Mouse (Mus musculus) liver, postnatal 0 days (tissue): Measurements from ENCODE around the gene Duoxa1. TPM values are rescaled to one million over a fixed set of nuclear protein-coding genes. Genes with fewer than 3 reads are reported as not detected.

Experiments
- ATAC-seq: fragments of 200-750 bp; cut with Nextera tagmentation; 2 replicates; pipeline ENCODE4 v1.8.0; 2017; ENCODE audit warnings: mild to moderate bottlenecking, moderate library complexity
- DNase-seq: peaks from one replicate; pipeline ENCODE4 v3.0.0-alpha.2; 2016
- H3K27ac ChIP-seq: fragments of 300-500 bp; sonication (generic); 2 replicates; pipeline ENCODE4 v1.5.1; 2014; ENCODE audit warnings: antibody characterized with exemption, moderate library complexity, mild to moderate bottlenecking, low read depth
- H3K27me3 ChIP-seq: fragments of 300-500 bp; sonication (generic); 2 replicates; pipeline ENCODE4 v1.6.1; 2014; ENCODE audit warnings: low read length, control low read depth, mixed read lengths; ENCODE audit not compliant: insufficient read depth
- H3K36me3 ChIP-seq: fragments of 300-500 bp; sonication (generic); replicated peaks from 2 replicates; pipeline ENCODE4 v1.6.1; 2014; ENCODE audit warnings: mild to moderate bottlenecking, control low read depth, low read length, moderate library complexity, mixed read lengths; ENCODE audit not compliant: insufficient read depth
- H3K4me1 ChIP-seq: fragments of 300-500 bp; sonication (generic); 2 replicates; pipeline ENCODE4 v1.6.1; 2014; ENCODE audit warnings: antibody characterized with exemption, mild to moderate bottlenecking, control low read depth; ENCODE audit not compliant: insufficient read depth
- H3K4me2 ChIP-seq: fragments of 300-500 bp; sonication (generic); 2 replicates; pipeline ENCODE4 v1.6.1; 2014; ENCODE audit warnings: low read depth, mild to moderate bottlenecking, low read length, moderate library complexity, mixed read lengths
- H3K4me3 ChIP-seq: fragments of 300-500 bp; sonication (generic); 2 replicates; pipeline ENCODE4 v1.5.1; 2014; ENCODE audit warnings: low read depth, low read length
- H3K9ac ChIP-seq: fragments of 300-500 bp; sonication (generic); replicated peaks from 2 replicates; pipeline ENCODE4 v1.6.1; 2014; ENCODE audit warnings: mild to moderate bottlenecking, moderate library complexity
- H3K9me3 ChIP-seq: fragments of 300-500 bp; sonication (generic); 2 replicates; pipeline ENCODE4 v1.6.1; 2016; ENCODE audit warnings: mild to moderate bottlenecking, control low read depth, low read length, mixed read lengths
- CTCF ChIP-seq: sonication (generic); IDR thresholded peaks from 2 replicates; pipeline ENCODE4 v1.5.1; 2016; ENCODE audit warnings: antibody characterized with exemption, low read depth
- EP300 ChIP-seq: IDR thresholded peaks from 2 replicates; pipeline ENCODE4 v1.6.1; 2016; ENCODE audit warnings: antibody characterized with exemption, low read depth, mild to moderate bottlenecking
- WGBS: fragments of 180-500 bp; shearing (Covaris S2); extraction: QIAGEN DNeasy Blood & Tissue Kit; methylation state at CpG from one replicate; pipeline ENCODE4 v1.1.7; 2014; ENCODE audit not compliant: insufficient replicate concordance; 5-methylcytosine and 5-hydroxymethylcytosine counted together
- polyA plus RNA-seq: library from polyadenylated mRNA; unstranded; fragments of >200 nt; fragmentation: Nextera tagmentation; extraction: Ambion mirVana; gene quantifications from 2 replicates; pipeline ENCODE4 v1.2.1, GENCODE M21; 2015

Gene Duoxa1
- polyA plus RNA-seq, 1 experiment from 2014 or later = not detected

- peaks cover 58% of the 10 kb centered on the region for H3K27me3 ChIP-seq
- H3K4me1 ChIP-seq = no peaks in the 10 kb centered on the region; the same call in 1 of the 2 replicates
- TF ChIP-seq EP300 = no peak
- peak; percentile 18; the same call in 1 of the 2 replicates for TF ChIP-seq CTCF
- H3K27ac ChIP-seq = no peak overlapping the region
- DNase-seq = no peak
- no peak overlapping the region for H3K9ac ChIP-seq
- WGBS = 4% methylated on average over 7 of the region's 7 CpGs
- H3K4me2 ChIP-seq = no peak overlapping the region
- no peaks in the 10 kb centered on the region for H3K36me3 ChIP-seq
- H3K4me3 ChIP-seq = no peak overlapping the region
- no peaks in the 10 kb centered on the region for H3K9me3 ChIP-seq
- no peak for ATAC-seq
These were observed 18.6 kb downstream of the Duoxa1 start for GRCm38 (mm10) chr2:122294916-122295315.

DNA sequence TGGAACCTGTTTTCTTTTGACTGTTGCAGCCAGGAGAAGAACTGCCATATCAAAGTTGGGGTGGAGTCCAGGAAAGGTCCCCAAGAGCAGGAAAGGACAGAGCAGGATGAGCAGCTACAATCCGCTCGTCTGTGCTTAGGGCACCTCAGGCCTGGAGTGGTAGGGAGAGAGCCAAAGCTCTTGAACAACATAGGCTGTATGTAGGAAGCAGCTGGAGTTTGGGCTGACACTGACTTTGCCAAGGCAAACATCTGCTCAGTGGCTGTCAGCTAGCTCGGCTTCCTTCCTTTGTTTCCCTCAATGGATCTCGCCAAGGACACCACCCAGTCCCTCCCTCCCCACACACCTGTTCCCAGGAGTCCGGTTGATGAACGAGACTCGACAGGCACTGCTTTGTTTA is 27.4 kb downstream of the Duoxa1 start:
- H3K4me1 ChIP-seq = no peaks in the 10 kb centered on the region; the same call in 1 of the 2 replicates
- DNase-seq (no peak), ATAC-seq (no peak)
- WGBS = 47% methylated on average over 7 of the region's 7 CpGs
- H3K27ac ChIP-seq = no peak overlapping the region
- H3K9ac ChIP-seq = no peak overlapping the region
- no peak overlapping the region for H3K4me2 ChIP-seq
- no peaks in the 10 kb centered on the region for H3K9me3 ChIP-seq
- TF ChIP-seq EP300 (no peak), CTCF (no peak)
- H3K27me3 ChIP-seq = 0 out of 2 replicates have a peak, but pooled peaks cover 3% of the 10 kb centered on the region
- H3K4me3 ChIP-seq = no peak overlapping the region
- H3K36me3 ChIP-seq = no peaks in the 10 kb centered on the region

GRCm38 (mm10) chr2:122284091-122284490 is 29.4 kb downstream of the Duoxa1 start:
- Histone ChIP-seq H3K9me3 (no peaks in the 10 kb centered on the region), H3K4me3 (no peak overlapping the region), H3K4me2 (no peak overlapping the region), H3K4me1 (peaks cover 3% of the 10 kb centered on the region; the same call in 1 of the 2 replicates), H3K9ac (no peak overlapping the region), H3K36me3 (no peaks in the 10 kb centered on the region), H3K27me3 (0 out of 2 replicates have a peak, but pooled peaks cover 3% of the 10 kb centered on the region), H3K27ac (no peak overlapping the region)
- ATAC-seq (peak; percentile 50), DNase-seq (no peak)
- TF ChIP-seq EP300 (no peak), CTCF (no peak)
- WGBS = 67% methylated on average over 9 of the region's 9 CpGs

- Histone ChIP-seq H3K4me2 (no peak overlapping the region), H3K9ac (no peak overlapping the region), H3K4me1 (peaks cover 8% of the 10 kb centered on the region; the same call in 1 of the 2 replicates), H3K27ac (peak overlapping the region; percentile 44; the same call in 1 of the 2 replicates), H3K9me3 (no peaks in the 10 kb centered on the region), H3K36me3 (no peaks in the 10 kb centered on the region), H3K4me3 (no peak overlapping the region), H3K27me3 (no peaks in the 10 kb centered on the region)
- 66% methylated on average over 3 of the region's 3 CpGs for WGBS
- TF ChIP-seq EP300 (peak; percentile 32; the same call in 1 of the 2 replicates), CTCF (no peak)
- no peak for DNase-seq
- ATAC-seq = peak; percentile 90
These were observed 34.8 kb downstream of the Duoxa1 start for GRCm38 (mm10) chr2:122278769-122279168.

- WGBS = 79% methylated on average over 7 of the region's 7 CpGs
- Histone ChIP-seq H3K36me3 (peaks cover 16% of the 10 kb centered on the region; the same call in 1 of the 2 replicates), H3K4me2 (no peak overlapping the region), H3K27me3 (no peaks in the 10 kb centered on the region), H3K9me3 (no peaks in the 10 kb centered on the region), H3K4me3 (no peak overlapping the region), H3K9ac (no peak overlapping the region), H3K4me1 (0 out of 2 replicates have a peak, but pooled peaks cover 9% of the 10 kb centered on the region), H3K27ac (peak overlapping the region; percentile 68)
- no peak for DNase-seq
- TF ChIP-seq EP300 (no peak), CTCF (no peak)
- ATAC-seq = peak; percentile 72
These were observed 46.9 kb downstream of the Duoxa1 start for GRCm38 (mm10) chr2:122266407-122267193.

DNA sequence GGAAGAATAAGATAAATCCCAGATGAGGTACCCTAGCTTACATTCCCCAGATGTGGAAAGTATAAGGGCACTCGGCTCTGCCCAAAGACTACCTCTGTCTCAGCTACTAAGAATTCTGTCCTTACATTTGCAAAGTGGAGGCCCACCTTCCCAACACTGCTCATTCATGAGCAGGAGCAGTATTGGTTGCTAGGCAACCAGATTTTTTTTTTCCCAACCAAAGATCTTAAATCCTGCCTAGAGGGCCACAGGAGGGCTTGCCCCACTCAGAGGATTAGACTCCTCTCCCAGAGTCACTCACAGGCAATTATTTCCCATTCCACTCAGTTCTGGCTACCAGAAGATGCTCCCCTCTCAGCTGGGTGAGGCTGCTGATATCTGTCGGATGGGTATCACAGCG is 48.8 kb downstream of the Duoxa1 start:
- no peak overlapping the region for H3K4me2 ChIP-seq
- H3K4me3 ChIP-seq = no peak overlapping the region
- WGBS = 86% methylated on average over 3 of the region's 3 CpGs
- no peak overlapping the region for H3K9ac ChIP-seq
- H3K36me3 ChIP-seq = peaks cover 24% of the 10 kb centered on the region
- H3K4me1 ChIP-seq = 0 out of 2 replicates have a peak, but pooled peaks cover 9% of the 10 kb centered on the region
- DNase-seq (no peak), ATAC-seq (no peak)
- no peaks in the 10 kb centered on the region for H3K9me3 ChIP-seq
- no peak overlapping the region for H3K27ac ChIP-seq
- TF ChIP-seq CTCF (no peak), EP300 (no peak)
- no peaks in the 10 kb centered on the region for H3K27me3 ChIP-seq
